Mouse (Mus musculus): ENCODE measurements around the gene Ebf4. TPM values are rescaled to one million over a fixed set of nuclear protein-coding genes. Genes with fewer than 3 reads are reported as not detected.
A peak's percentile ranks its signal among the peaks of the same experiment; 100 is the strongest.

Ebf4 gene
- polyA plus RNA-seq (2015; fragmentation: Nextera tagmentation; extraction: Ambion mirVana) = 2.6 and 2.8 TPM in 2 replicates

- Histone ChIP-seq H3K4me3 (peak within 1 kb of the TSS; percentile 76), H3K9ac (peak within 1 kb of the TSS; percentile 66), H3K27me3 (peaks cover 25% of the 10 kb centered on the region), H3K27ac (peak within 1 kb of the TSS; percentile 77), H3K4me1 (peaks cover 37% of the 10 kb centered on the region), H3K36me3 (no peaks in the 10 kb centered on the region), H3K9me3 (no peaks in the 10 kb centered on the region), H3K4me2 (peak within 1 kb of the TSS; percentile 88)
- WGBS = 1% methylated on average over 21 of the region's 39 CpGs
- peak; percentile 50; the same call in 1 of the 2 replicates for ATAC-seq (ENCODE audit: insufficient number of reproducible peaks, low FRiP score, low TSS enrichment, low read depth)
These were observed at the start of gene Ebf4 for GRCm38 (mm10) chr2:130294936-130295277. Ebf4 (plus strand) TSS chr2:130295169.

GRCm38 (mm10) chr2:130246912-130247311 lies 48.1 kb upstream of the Ebf4 start:
- H3K4me1 ChIP-seq = no peaks in the 10 kb centered on the region
- no peak for ATAC-seq (ENCODE audit: insufficient number of reproducible peaks, low FRiP score, low TSS enrichment, low read depth)
- no peaks in the 10 kb centered on the region for H3K27me3 ChIP-seq
- 48% methylated on average over 9 of the region's 9 CpGs for WGBS
- no peaks in the 10 kb centered on the region for H3K36me3 ChIP-seq
- H3K4me2 ChIP-seq = no peak overlapping the region
- no peak overlapping the region for H3K27ac ChIP-seq
- H3K4me3 ChIP-seq = no peak overlapping the region
- no peaks in the 10 kb centered on the region for H3K9me3 ChIP-seq
- no peak overlapping the region for H3K9ac ChIP-seq

GRCm38 (mm10) chr2:130248226-130248625 lies 46.7 kb upstream of the Ebf4 start:
- no peak overlapping the region for H3K9ac ChIP-seq
- no peaks in the 10 kb centered on the region for H3K9me3 ChIP-seq
- no peak overlapping the region for H3K4me3 ChIP-seq
- WGBS = 73% methylated on average over 7 of the region's 7 CpGs
- ATAC-seq (ENCODE audit: insufficient number of reproducible peaks, low FRiP score, low TSS enrichment, low read depth) = no peak
- no peak overlapping the region for H3K27ac ChIP-seq
- H3K4me1 ChIP-seq = no peaks in the 10 kb centered on the region
- no peaks in the 10 kb centered on the region for H3K36me3 ChIP-seq
- no peaks in the 10 kb centered on the region for H3K27me3 ChIP-seq
- no peak overlapping the region for H3K4me2 ChIP-seq

DNA sequence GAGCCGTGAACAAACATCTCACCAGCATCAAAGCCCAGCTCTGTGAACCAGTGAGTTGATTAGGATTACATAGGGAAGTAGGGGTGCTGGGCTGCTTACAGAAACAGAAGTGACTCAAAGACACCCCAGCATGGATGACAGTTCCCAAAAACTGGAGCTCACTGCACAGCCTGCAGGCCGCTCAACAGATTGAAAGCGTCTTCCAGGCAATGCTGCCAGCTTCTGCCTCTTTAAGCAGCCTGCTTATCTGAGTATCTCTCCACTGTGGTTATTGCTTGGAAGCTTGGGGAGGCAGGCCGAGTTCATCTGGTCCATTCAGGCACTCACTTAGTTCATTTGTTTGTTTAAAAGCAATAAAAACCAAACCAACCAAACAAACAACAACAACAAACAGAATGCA lies 38.2 kb upstream of the Ebf4 start:
- no peaks in the 10 kb centered on the region for H3K9me3 ChIP-seq
- no peaks in the 10 kb centered on the region for H3K27me3 ChIP-seq
- H3K4me2 ChIP-seq = no peak overlapping the region
- H3K4me3 ChIP-seq = no peak overlapping the region
- H3K36me3 ChIP-seq = no peaks in the 10 kb centered on the region
- H3K4me1 ChIP-seq = no peaks in the 10 kb centered on the region
- no peak for ATAC-seq (ENCODE audit: insufficient number of reproducible peaks, low FRiP score, low TSS enrichment, low read depth)
- 63% methylated on average over 4 of the region's 4 CpGs for WGBS
- H3K9ac ChIP-seq = no peak overlapping the region
- no peak overlapping the region for H3K27ac ChIP-seq

DNA sequence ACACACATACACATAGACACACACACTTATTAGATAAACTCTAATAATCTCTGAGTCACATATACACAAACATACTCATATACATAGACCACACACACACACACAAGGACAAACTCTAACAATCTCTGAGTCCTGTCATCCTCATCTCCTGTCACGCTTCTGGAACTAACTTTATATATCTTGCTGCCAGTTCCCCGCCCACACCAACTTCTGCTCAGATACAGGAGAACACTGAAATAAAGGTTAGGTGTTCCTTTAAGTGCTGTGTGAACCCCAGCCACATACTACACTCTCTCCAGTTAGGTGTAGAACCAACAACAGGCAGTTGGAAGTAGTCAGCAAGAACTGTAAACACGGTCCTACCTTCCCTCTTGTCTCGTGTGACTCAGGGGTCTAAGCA lies 34.1 kb upstream of the Ebf4 start:
- no peak overlapping the region for H3K9ac ChIP-seq
- no peak overlapping the region for H3K27ac ChIP-seq
- H3K9me3 ChIP-seq = no peaks in the 10 kb centered on the region
- H3K4me2 ChIP-seq = no peak overlapping the region
- H3K4me1 ChIP-seq = no peaks in the 10 kb centered on the region
- H3K27me3 ChIP-seq = no peaks in the 10 kb centered on the region
- ATAC-seq (ENCODE audit: insufficient number of reproducible peaks, low FRiP score, low TSS enrichment, low read depth) = no peak
- 74% methylated on average over 4 of the region's 4 CpGs for WGBS
- no peak overlapping the region for H3K4me3 ChIP-seq
- no peaks in the 10 kb centered on the region for H3K36me3 ChIP-seq

DNA sequence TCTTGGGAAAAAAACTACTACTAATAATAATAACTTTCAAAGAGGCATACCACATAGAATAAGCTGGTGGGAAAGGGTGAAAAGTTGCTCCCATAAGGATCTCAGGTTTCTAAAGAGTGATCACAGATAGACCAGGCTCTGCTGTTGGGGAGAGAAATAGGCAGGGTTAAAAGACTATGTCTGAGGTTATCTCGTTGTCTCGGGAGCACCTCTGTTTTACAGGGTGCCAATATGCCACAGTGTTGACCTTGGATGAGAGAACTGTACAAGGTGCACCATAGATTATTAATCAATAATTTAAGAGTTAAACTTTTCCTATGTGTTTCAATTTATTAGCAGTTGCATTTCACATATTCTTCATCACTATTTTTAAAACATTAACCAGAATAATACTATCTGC lies 33.1 kb upstream of the Ebf4 start:
- H3K27ac ChIP-seq = no peak overlapping the region
- 77% methylated on average over 2 of the region's 2 CpGs for WGBS
- no peak overlapping the region for H3K4me3 ChIP-seq
- H3K9me3 ChIP-seq = no peaks in the 10 kb centered on the region
- no peaks in the 10 kb centered on the region for H3K4me1 ChIP-seq
- no peaks in the 10 kb centered on the region for H3K27me3 ChIP-seq
- no peak overlapping the region for H3K4me2 ChIP-seq
- H3K9ac ChIP-seq = no peak overlapping the region
- H3K36me3 ChIP-seq = no peaks in the 10 kb centered on the region
- ATAC-seq (ENCODE audit: insufficient number of reproducible peaks, low FRiP score, low TSS enrichment, low read depth) = no peak

DNA sequence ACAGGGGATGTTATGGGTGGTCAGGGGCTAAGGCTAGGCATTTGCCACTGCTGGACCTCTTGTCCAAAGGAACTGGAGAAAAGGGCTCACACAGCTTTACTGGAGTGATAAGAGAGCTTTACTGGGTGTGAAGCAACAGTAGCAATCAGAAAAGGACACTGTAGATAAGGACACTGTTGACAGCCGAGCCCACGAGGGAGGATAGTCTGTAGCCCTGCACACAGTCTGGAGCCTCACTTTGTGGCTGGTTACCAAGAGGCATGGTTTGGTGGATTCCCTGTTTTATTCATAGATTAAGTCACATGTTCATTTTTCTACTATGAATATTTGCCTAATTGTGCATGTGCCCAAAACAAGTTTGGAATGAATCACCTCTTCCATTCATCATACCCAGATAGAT lies 32.6 kb upstream of the Ebf4 start:
- no peak for ATAC-seq (ENCODE audit: insufficient number of reproducible peaks, low FRiP score, low TSS enrichment, low read depth)
- WGBS = 75% methylated on average over 2 of the region's 2 CpGs
- H3K27me3 ChIP-seq = no peaks in the 10 kb centered on the region
- no peaks in the 10 kb centered on the region for H3K4me1 ChIP-seq
- H3K9ac ChIP-seq = no peak overlapping the region
- no peaks in the 10 kb centered on the region for H3K36me3 ChIP-seq
- H3K27ac ChIP-seq = no peak overlapping the region
- no peak overlapping the region for H3K4me2 ChIP-seq
- H3K4me3 ChIP-seq = no peak overlapping the region
- H3K9me3 ChIP-seq = no peaks in the 10 kb centered on the region

DNA sequence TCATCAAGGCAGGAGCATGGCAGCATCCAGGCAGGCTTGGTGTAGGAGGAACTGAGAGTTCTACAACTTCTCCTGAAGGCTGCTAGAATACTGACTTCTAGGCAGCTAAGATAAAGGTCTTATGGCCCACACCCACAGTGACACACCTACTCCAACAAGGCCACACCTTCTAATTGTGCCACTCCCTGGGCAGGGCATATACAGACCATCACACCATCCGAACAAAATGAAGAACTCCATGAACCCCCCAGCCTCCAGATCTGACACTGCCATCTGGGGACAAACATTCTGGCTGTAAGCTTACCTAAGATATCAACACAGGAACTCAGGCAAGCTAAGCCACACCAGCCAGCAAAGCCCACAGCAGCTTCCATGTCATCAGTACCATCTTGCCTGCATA lies 29.4 kb upstream of the Ebf4 start:
- ATAC-seq (ENCODE audit: insufficient number of reproducible peaks, low FRiP score, low TSS enrichment, low read depth) = no peak
- H3K36me3 ChIP-seq = no peaks in the 10 kb centered on the region
- WGBS = 97% methylated on average over 1 of the region's 1 CpGs
- no peak overlapping the region for H3K27ac ChIP-seq
- H3K4me2 ChIP-seq = no peak overlapping the region
- no peaks in the 10 kb centered on the region for H3K4me1 ChIP-seq
- no peaks in the 10 kb centered on the region for H3K27me3 ChIP-seq
- no peaks in the 10 kb centered on the region for H3K9me3 ChIP-seq
- H3K4me3 ChIP-seq = no peak overlapping the region
- H3K9ac ChIP-seq = no peak overlapping the region

GRCm38 (mm10) chr2:130268074-130268473 lies 26.9 kb upstream of the Ebf4 start:
- no peak overlapping the region for H3K27ac ChIP-seq
- WGBS = 68% methylated on average over 7 of the region's 7 CpGs

GRCm38 (mm10) chr2:130273732-130274131 lies 21.2 kb upstream of the Ebf4 start:
- H3K27ac ChIP-seq = peak overlapping the region; percentile 80
- H3K4me3 ChIP-seq = peak overlapping the region; percentile 90
- peaks cover 27% of the 10 kb centered on the region for H3K4me1 ChIP-seq
- ATAC-seq (ENCODE audit: insufficient number of reproducible peaks, low FRiP score, low TSS enrichment, low read depth) = peak; percentile 4; the same call in 1 of the 2 replicates
- WGBS = 1% methylated on average over 14 of the region's 14 CpGs
- H3K9me3 ChIP-seq = no peaks in the 10 kb centered on the region
- H3K36me3 ChIP-seq = peaks cover 34% of the 10 kb centered on the region
- H3K9ac ChIP-seq = peak overlapping the region; percentile 44
- peak overlapping the region; percentile 49 for H3K4me2 ChIP-seq
- no peaks in the 10 kb centered on the region for H3K27me3 ChIP-seq

More at GRCm38 (mm10) chr2:130268074-130268473, 26.9 kb upstream of the Ebf4 start:
- no peaks in the 10 kb centered on the region for H3K9me3 ChIP-seq
- no peaks in the 10 kb centered on the region for H3K27me3 ChIP-seq
- H3K4me1 ChIP-seq = peaks cover 2% of the 10 kb centered on the region; the same call in 1 of the 2 replicates
- no peaks in the 10 kb centered on the region for H3K36me3 ChIP-seq
- ATAC-seq (ENCODE audit: insufficient number of reproducible peaks, low FRiP score, low TSS enrichment, low read depth) = no peak
- H3K4me2 ChIP-seq = no peak overlapping the region
- H3K4me3 ChIP-seq = no peak overlapping the region
- no peak overlapping the region for H3K9ac ChIP-seq

DNA sequence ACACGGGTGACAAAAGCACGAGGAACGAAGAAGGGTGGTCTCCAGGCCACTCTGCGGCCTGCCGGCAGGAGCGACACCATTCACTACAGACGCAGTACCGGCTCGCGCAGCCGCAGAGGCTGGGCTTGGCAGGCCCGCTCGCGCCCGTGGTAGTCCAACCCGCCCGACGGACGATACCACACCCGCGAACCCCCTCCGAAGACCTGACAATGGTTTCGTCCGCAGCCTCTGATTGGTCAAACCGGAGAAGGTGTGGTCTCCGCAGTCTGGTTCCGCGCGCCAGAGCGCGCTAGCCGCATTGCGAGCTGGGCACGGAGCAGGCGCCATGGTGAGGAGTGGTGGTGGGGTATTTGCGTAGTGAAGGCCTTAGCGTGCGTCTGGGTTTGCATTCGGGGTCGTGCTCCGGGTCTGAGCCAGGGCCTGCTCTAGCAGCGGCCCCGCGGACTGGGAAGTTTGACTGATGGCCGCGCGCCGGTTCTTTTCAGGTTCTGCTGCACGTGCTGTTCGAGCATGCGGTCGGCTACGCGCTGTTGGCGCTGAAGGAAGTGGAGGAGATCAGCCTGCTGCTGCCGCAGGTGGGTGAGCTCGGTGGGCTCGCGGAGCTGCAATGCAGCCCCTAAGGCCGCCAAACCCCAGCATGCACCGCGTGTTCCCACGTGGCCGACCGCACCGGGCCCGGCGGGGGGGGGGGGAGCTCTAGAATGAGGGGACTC lies 20.7 kb upstream of the Ebf4 start, which contains the start of gene Nop56:
Nop56 (plus strand) TSS at position 282 of the 713 bp plus-strand sequence.
- Histone ChIP-seq H3K4me1 (peaks cover 27% of the 10 kb centered on the region), H3K9me3 (no peaks in the 10 kb centered on the region), H3K4me2 (peak within 1 kb of the TSS; percentile 67), H3K27me3 (no peaks in the 10 kb centered on the region), H3K9ac (peak within 1 kb of the TSS; percentile 88), H3K4me3 (peak within 1 kb of the TSS; percentile 90), H3K27ac (peak within 1 kb of the TSS; percentile 91), H3K36me3 (peaks cover 37% of the 10 kb centered on the region)
- ATAC-seq (ENCODE audit: insufficient number of reproducible peaks, low FRiP score, low TSS enrichment, low read depth) = peak; percentile 96
- WGBS = under 1% methylated on average over 68 of the region's 68 CpGs

GRCm38 (mm10) chr2:130274862-130275261 lies 20.1 kb upstream of the Ebf4 start:
- WGBS = under 1% methylated on average over 10 of the region's 10 CpGs
- H3K9ac ChIP-seq = peak overlapping the region; percentile 88
- H3K4me2 ChIP-seq = peak overlapping the region; percentile 67
- H3K9me3 ChIP-seq = no peaks in the 10 kb centered on the region
- peaks cover 42% of the 10 kb centered on the region for H3K36me3 ChIP-seq
- peak overlapping the region; percentile 90 for H3K4me3 ChIP-seq
- peaks cover 27% of the 10 kb centered on the region for H3K4me1 ChIP-seq
- peak overlapping the region; percentile 91 for H3K27ac ChIP-seq
- ATAC-seq (ENCODE audit: insufficient number of reproducible peaks, low FRiP score, low TSS enrichment, low read depth) = no peak
- H3K27me3 ChIP-seq = no peaks in the 10 kb centered on the region

Data from limb, embryonic 15.5 days (tissue).